Mouse (Mus musculus) embryo, embryonic 9.5 days (tissue): ENCODE measurements around the gene Ptgfrn.

Experiments used
- DNase-seq: peaks from one replicate; pipeline ENCODE4 v3.0.0-alpha.2; 2017; ENCODE audit errors: extremely low spot score

Ptgfrn gene

GRCm38 (mm10) chr3:101080925-101081324, 29.2 kb downstream of the Ptgfrn start:
- no peak for DNase-seq

DNA sequence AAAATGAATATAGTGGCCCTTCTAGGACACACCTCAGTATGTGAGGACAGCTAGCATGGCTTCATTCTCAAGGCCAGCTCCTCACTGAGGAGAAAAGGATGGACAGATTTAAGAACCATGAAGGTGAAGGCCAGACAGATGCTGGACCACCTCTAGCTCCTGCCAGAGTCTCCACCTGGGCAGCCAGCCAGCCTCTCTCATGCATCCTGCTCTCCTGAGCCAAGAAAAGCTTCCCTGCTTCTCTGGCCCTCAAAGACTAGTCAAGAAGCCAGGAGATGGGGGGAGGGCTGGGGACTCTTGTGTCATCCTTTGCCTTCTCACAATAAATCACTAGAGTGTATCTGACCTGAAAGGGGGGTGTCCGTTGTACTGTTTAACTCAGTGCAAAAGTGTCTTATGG, 31.7 kb downstream of the Ptgfrn start:
- no peak for DNase-seq

DNA sequence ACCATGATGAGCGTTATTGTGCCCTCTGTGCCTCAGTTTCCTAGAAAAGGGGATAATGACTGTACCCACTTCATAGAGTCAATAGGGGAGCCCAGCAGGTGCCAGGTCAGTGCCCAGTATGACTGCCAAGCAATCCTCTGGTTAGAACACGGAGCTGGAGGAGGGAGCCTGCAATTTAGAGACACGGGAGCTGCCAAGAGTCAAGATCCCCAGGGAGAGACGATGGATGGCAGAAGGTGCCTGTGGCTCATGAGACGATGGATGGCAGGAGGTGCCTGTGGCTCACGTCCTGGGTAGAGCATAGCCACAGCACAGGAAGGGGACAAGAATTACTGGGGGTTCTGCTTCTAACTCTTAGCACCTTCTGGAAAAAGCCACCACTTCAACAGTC, 32.4 kb downstream of the Ptgfrn start:
- no peak for DNase-seq

DNA sequence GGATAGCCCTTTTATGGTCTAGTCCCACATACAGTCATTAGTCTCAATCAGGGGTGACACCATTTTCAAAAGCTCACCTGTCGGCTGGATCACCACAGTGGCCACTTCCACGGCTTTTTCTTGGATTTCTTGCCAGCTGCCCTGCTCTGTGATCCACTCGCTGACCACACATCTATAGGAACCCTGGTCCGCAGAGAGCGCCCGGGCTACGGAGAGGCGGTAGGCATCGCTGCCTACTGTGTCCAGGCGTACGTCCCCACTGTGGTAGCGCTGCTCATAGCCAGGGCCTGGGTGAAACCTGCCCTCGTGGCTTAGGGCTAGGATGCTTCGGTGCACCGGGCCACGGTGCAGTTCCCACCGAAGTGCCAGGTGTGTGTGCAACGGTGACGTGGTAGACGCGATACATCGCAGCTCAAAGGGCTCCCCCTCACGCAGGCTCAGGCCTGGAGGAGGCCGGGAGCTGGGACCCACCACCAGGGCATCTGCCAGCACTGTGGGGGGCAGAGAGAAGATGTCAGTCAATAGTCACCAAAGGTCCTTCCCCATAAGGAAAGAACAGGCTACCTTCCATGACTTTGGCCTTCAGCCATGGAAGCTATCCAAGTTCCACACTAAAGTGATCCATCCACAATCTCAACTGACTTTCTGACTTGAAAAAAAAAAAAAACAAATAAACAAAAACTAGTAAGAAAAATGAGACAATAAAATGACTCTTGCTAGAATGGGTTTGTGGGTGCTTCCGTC, 32.9 kb downstream of the Ptgfrn start:
- DNase-seq: no peak

DNA sequence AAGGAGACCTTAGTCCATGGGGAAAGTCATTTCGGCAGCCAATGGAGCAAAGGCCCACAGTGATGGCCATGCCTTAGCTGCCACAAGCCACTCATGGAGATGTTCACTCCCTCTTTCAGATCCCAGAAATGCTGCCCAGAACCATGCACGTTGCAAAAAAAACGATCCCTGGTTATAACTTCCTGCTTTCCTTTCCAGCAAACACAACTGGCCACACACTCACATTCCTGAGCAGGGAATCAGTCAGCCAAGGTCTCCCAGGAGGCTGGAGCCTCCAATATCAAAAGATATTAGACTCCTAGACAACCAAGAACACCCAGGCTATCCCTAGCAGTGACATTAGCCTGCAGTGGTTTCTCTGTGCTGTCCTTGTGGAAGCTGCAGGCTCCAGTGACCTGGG, 34.2 kb downstream of the Ptgfrn start:
- no peak for DNase-seq

GRCm38 (mm10) chr3:101073384-101073783, 36.7 kb downstream of the Ptgfrn start:
- no peak for DNase-seq

- DNase-seq: no peak
Measured at GRCm38 (mm10) chr3:101072506-101073215, 37.4 kb downstream of the Ptgfrn start.

DNA sequence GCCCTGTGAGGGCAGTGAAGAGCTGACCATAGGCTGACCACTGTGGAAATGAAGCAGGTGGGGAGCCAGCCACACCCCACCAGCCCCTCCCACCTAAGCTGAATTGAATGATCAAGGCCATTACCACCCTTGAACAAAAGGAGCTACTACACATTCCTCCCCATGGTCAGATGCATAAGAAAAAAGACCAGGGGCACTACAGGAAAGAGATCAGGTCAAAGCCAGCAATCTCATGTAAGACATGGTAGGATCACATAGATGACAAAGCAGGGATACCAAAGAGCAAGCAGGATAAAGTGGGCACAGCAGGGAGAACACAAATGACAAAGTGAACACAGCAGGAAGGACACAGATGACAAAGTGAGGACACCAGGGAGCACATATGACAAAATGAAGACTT, 38.5 kb downstream of the Ptgfrn start:
- no peak for DNase-seq

DNA sequence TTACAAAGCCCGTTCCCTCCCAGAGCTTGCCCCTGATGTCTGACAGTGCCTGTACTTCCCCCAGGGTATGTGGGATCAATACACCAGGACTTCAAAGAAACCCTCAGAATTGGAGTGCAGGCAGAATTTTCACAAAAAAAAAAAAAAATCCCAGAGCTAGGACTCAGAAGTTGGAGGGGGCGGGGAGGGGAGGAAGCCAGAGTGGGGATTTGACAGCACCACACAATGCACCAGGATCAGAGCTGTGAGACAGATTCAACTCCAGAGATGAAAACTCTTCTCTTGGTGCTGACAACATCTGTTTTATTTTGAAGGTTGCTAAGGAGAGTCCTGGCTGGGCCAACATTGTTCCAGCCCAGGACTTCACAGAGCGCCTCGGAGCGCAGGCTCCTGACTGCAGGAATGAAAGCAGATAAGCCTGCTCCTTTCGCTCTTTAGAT, 39.3 kb downstream of the Ptgfrn start:
- DNase-seq: peak; percentile 25

DNA sequence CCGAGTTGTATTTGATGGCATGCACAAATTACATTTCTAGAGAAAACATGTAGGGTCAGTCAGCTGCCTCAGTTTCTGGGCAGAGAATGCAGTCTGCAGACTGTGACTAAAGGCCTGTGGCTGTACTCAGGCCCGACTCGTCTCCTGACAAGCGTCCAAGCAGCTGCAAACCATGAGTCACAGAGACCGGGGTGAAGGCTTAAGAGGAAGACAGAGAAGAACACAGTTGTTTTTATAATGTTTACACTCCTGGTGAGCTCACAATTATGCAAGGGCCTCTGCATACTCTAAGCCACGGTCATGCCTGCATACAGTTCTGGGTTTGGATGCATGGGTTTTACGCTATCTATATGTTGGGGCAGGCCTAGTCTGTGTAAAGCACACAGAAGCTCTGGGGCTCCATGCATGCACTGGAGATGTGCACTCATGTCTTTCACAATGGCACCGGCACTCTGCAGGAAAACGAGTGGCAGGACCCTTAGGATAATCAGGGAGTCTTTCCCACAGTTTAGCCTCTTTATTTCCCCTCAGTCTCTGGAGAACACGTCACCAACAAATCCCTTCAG, 39.8 kb downstream of the Ptgfrn start:
- DNase-seq: no peak

GRCm38 (mm10) chr3:101068701-101069100, 41.4 kb downstream of the Ptgfrn start:
- DNase-seq: no peak

DNA sequence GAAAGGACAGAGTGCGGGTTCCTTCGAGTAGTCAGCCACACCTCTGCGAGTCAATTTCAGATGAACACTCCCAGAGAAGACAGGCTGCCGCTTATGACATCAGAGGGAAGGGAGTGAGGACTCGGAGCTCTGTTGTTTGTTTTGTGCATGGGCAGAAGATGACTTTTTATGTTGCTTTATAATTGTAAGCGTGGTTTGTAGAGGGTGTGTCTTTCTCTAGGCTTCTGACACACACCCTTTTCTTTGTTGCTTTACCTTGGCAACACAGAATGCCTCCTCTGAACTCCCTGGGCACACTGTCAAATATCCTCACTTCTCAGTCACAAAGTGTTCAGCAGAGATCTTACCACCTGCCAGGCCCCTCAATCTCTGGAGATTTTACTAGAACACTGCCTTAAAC, 43.9 kb downstream of the Ptgfrn start:
- DNase-seq: no peak

DNA sequence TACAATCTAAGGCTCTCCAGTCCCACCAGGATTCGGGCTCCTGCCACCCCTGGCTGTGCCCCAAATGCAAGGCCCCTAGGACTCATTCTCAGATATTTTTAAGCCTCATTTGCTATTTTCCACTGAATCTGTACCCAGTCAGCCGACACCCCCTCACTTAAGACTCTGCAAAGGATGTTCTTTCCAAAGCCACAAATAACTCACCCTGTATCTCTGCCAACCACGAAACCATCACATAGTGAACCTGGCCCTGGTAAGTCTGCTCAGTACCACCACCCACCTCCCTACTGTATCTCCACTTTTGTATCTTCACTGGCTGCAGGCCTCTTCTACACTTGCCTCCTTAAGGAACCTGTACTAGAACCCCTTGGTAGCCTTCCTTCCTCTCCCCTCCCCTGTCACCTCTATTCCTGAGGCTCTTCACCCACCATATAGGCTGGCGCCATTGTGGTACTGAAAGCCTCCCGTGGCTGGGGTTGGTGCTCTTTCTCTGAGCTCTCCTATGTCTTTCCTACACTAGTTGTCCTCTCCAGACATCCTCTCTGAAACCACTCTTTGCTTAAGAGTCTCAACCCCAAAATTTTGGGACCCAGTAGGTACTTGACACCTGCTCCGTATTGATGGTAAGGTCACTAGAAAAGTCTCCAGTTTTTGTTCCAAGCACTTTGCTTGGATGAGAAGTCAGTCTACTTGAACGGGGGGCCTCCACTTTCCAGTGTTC, 48.1 kb downstream of the Ptgfrn start:
- DNase-seq: no peak

GRCm38 (mm10) chr3:101059214-101059613, 50.9 kb downstream of the Ptgfrn start:
- no peak for DNase-seq

GRCm38 (mm10) chr3:101058203-101058602, 51.9 kb downstream of the Ptgfrn start:
- DNase-seq: no peak

GRCm38 (mm10) chr3:101055216-101055615, 54.9 kb downstream of the Ptgfrn start:
- DNase-seq: no peak

GRCm38 (mm10) chr3:101051601-101052000, 58.5 kb downstream of the Ptgfrn start:
- DNase-seq: no peak

DNA sequence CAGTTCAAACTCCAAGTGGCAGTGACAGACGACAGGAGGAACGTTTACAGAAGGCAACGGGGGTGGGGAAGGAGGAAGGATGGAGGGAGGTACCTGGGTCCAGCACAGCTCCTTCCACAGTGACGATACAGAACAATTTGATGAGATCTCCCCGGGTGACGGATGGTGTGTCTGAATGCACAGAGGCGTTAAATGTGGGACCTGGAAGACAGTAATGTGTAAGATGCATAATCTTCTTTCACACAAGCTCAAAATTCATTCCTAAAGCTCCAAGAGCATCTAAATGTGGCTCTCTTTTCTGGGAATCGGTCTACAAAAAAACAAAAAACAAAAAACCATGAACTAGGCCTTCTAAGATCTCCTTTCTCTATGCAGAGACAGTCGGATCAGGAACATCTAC, 60.1 kb downstream of the Ptgfrn start:
- DNase-seq: no peak

GRCm38 (mm10) chr3:101048781-101049180, 61.3 kb downstream of the Ptgfrn start:
- DNase-seq: no peak

DNA sequence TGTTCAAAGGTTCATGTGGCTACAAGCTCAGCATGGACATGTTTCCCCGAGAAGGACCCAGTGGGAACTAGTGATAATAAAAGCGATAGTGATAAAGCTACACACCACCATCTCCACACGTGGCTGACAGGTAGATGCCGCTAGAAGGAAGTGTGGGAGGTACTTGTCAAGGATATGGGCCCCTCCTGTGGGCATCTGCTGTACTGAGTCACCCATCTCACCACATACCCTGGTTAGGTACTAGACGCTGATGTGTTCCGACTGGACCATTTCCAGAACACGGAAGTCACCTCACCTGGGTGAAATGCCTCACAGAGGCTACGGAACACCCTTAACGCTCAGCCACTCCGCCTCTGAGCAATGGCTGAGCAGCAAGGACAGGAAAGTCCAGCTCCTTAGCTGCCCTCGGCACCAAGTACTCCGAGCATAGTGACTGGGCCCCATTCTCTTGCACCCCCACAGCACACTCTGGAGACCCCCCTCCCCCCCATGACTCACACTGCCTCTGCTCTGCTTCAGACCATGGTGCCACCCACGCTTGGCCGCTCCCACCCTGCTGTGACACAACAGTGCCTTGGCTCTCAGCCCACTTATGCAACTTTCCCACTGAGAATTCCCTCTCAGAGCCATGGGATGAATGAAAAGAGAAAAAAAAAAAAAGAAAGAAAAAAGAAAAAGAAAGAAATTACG, 62.3 kb downstream of the Ptgfrn start:
- DNase-seq: no peak

GRCm38 (mm10) chr3:101045431-101045830, 64.6 kb downstream of the Ptgfrn start:
- DNase-seq: no peak

DNA sequence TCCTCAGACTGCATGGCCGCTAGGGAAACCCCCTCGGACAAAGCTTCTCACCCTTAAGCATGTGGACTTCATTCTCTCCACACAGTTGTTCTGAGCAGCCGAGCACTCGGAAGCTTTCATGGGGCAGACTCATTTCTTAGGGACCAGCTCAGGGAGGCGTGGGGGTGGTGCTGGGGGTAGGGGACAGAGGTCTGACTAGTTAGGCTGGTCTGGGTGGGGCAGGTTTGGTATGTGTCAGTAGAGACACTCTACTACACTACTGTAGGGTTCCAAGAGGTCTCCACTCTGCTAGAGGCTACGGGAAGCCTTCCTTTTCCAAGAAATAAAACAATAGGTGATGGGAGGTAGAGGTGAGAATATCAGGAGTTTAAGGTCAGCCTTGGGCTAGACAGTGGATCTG, 65.4 kb downstream of the Ptgfrn start:
- DNase-seq: no peak
